Mouse (Mus musculus) neural tube, embryonic 13.5 days (tissue): ENCODE data around the gene Stc2. TPM values are rescaled to one million over a fixed set of nuclear protein-coding genes. Genes with fewer than 3 reads are reported as not detected.

Source experiments
- ATAC-seq: fragments of 200-750 bp; cut with Nextera tagmentation; 2 replicates; pipeline ENCODE4 v1.8.0; 2017; ENCODE audit warnings: low read depth, mild to moderate bottlenecking, moderate TSS enrichment, moderate library complexity
- H3K27ac ChIP-seq: fragments of 300-500 bp; sonication (generic); replicated peaks from 2 replicates; pipeline ENCODE4 v1.5.1; 2015; ENCODE audit warnings: moderate library complexity, mild to moderate bottlenecking, inconsistent platforms
- H3K27me3 ChIP-seq: fragments of 300-500 bp; sonication (generic); 2 replicates; pipeline ENCODE4 v1.6.1; 2015; ENCODE audit warnings: mild to moderate bottlenecking, inconsistent platforms
- H3K36me3 ChIP-seq: fragments of 300-500 bp; sonication (generic); 2 replicates; pipeline ENCODE4 v1.6.1; 2015; ENCODE audit warnings: mild to moderate bottlenecking, inconsistent platforms
- H3K4me1 ChIP-seq: fragments of 300-500 bp; sonication (generic); replicated peaks from 2 replicates; pipeline ENCODE4 v1.6.1; 2015; ENCODE audit warnings: inconsistent platforms
- H3K4me2 ChIP-seq: fragments of 300-500 bp; sonication (generic); 2 replicates; pipeline ENCODE4 v1.6.1; 2015; ENCODE audit warnings: inconsistent platforms, mild to moderate bottlenecking, moderate library complexity
- H3K4me3 ChIP-seq: fragments of 300-500 bp; sonication (generic); 2 replicates; pipeline ENCODE4 v1.5.1; 2015; ENCODE audit warnings: mild to moderate bottlenecking, inconsistent platforms
- H3K9ac ChIP-seq: fragments of 300-500 bp; sonication (generic); 2 replicates; pipeline ENCODE4 v1.6.1; 2015; ENCODE audit warnings: moderate library complexity, mild to moderate bottlenecking, inconsistent platforms
- H3K9me3 ChIP-seq: fragments of 300-500 bp; sonication (generic); 2 replicates; pipeline ENCODE4 v1.6.1; 2016; ENCODE audit warnings: inconsistent platforms
- WGBS: fragments of 180-500 bp; shearing (Covaris S2); methylation state at CpG from one replicate; pipeline ENCODE4 v1.1.7; 2015; 5-methylcytosine and 5-hydroxymethylcytosine counted together
- polyA plus RNA-seq: library from polyadenylated mRNA; unstranded; fragments of >200 nt; fragmentation: Nextera tagmentation; extraction: Ambion mirVana; gene quantifications from 2 replicates; pipeline ENCODE4 v1.2.1, GENCODE M21; 2015

The Stc2 gene
- polyA plus RNA-seq, 1 experiment from 2014 or later: 0.56 TPM

DNA sequence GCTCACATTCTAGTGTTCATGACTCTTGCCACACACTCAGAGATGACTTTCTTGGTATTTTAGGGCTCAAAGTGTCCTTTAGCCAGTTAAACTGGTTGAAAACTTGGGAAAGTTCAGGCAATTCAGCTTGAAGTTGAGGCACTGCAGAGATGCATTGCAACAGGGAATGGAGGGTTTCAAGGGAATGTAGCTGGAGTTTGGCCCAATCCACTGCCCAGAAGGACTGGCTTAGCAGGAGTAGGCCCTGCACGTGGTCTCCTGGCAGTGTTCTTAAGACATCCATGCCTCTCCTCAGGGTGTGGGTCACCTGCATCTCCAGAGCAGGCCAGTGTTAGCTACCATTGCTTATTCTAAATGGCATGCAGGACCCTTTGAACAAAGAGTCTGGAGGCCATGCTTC lies 7.0 kb downstream of the Stc2 start:
- H3K36me3 ChIP-seq: no peaks in the 10 kb centered on the region
- no peak for ATAC-seq
- H3K9me3 ChIP-seq: no peaks in the 10 kb centered on the region
- H3K4me3 ChIP-seq: no peak overlapping the region
- 92% methylated on average over 1 of the region's 1 CpGs for WGBS
- H3K4me2 ChIP-seq: no peak overlapping the region
- H3K27ac ChIP-seq: no peak overlapping the region
- H3K27me3 ChIP-seq: peaks cover 22% of the 10 kb centered on the region
- H3K4me1 ChIP-seq: no peaks in the 10 kb centered on the region
- no peak overlapping the region for H3K9ac ChIP-seq

DNA sequence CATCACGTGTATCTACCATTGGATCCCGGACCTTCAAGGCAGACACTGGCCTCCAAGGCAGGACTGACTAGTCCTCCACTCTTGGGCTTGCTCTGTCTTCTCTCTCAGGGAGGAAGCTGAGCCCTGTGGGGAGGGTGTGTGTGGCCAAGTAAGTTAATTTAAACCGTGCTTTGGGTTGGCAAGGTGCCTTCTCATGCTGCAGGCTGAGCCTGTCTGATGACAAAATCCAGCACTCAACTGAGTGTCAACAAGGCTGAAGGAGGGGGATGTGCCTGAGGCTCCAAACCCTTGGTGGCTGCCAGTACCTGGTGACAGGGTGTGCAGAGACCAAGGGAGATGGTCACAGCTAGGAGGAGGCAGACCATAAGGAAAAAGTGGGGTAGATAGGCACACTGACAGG lies 7.5 kb downstream of the Stc2 start:
- H3K4me3 ChIP-seq: no peak overlapping the region
- H3K9ac ChIP-seq: no peak overlapping the region
- peaks cover 17% of the 10 kb centered on the region for H3K27me3 ChIP-seq

DNA sequence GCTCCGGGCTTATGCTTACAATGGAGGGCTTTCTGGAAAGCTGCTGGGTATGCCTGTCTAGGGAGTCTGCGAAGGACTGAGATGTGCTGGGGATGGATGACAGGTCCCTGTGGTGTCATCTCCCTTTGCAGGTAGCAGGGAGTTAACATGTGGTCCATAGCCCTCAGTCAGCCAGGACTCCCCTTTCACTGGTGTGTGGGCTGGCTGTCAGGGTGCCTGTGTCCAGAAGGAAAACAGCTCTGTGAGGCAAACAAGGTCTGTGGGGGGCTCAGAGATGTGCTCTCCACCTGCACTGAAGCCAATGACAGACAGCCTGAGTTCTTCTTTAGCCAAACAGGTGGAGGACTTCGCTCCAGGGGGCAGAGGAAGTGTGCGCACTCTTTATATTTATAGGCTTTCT lies 8.8 kb downstream of the Stc2 start:
- Histone ChIP-seq H3K27me3 (peaks cover 4% of the 10 kb centered on the region), H3K9ac (no peak overlapping the region)

More for the DNA sequence above, 7.5 kb downstream of the Stc2 start:
- Histone ChIP-seq H3K36me3 (no peaks in the 10 kb centered on the region), H3K27ac (no peak overlapping the region), H3K4me2 (no peak overlapping the region), H3K9me3 (no peaks in the 10 kb centered on the region), H3K4me1 (no peaks in the 10 kb centered on the region)
- WGBS: 86% methylated on average over 3 of the region's 3 CpGs
- ATAC-seq: no peak

DNA sequence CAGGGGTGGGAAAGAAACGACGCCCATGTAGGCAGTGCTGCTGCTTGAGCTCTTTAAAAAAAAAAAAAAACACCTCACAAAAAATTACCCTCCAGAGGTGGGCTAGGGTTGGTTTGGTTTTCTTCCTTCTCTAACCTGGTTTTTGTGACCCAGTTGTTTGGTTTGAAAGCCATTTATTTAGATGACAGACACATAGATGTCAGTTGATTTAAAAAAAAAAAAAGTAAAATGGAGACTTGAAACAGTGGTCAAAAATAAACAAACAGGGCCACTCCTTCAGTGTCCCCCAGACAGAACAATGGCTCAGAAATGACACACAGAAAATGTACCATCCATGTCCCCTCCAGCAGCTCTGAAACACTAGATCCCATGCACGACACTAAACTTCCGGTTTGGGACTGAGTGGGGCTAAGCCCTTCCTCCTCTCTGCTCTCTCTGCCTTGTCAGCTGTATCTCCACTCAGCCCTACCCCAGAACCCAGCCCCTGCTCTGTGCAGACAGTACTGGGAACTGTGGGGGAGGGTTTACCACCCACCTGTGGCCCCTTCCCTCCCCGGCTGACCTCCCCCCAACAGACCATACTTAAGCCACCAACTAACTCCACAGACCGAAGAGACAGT lies 10.5 kb downstream of the Stc2 start:
- Histone ChIP-seq H3K9ac (no peak overlapping the region), H3K27ac (no peak overlapping the region)
- ATAC-seq: no peak

More for the DNA sequence above, 8.8 kb downstream of the Stc2 start:
- Histone ChIP-seq H3K4me2 (no peak overlapping the region), H3K27ac (no peak overlapping the region), H3K36me3 (no peaks in the 10 kb centered on the region), H3K9me3 (no peaks in the 10 kb centered on the region), H3K4me3 (no peak overlapping the region), H3K4me1 (no peaks in the 10 kb centered on the region)
- WGBS: 94% methylated on average over 4 of the region's 4 CpGs
- no peak for ATAC-seq

DNA sequence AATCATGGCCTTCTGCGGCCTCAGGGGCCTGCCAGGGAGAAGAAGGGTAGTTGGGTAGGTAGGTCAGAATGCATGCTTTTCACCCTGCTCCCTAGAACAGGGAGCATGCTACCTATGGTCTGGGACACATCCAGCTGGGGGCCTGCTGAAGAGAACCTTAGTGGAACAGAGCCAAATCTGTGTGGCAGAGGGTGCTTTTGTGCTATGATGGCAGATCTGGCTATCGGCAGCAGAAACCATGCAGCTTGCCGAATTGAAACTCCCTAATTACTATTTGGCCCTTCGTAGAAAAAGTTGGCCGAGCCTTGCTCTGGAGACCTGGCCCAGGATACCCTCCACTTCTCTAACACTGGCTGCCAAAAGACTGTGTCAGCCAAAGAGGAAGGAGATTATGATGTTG lies 11.4 kb downstream of the Stc2 start:
- Histone ChIP-seq H3K27me3 (no peaks in the 10 kb centered on the region), H3K9me3 (no peaks in the 10 kb centered on the region), H3K27ac (no peak overlapping the region), H3K4me1 (no peaks in the 10 kb centered on the region), H3K9ac (no peak overlapping the region), H3K4me2 (no peak overlapping the region), H3K4me3 (no peak overlapping the region), H3K36me3 (no peaks in the 10 kb centered on the region)
- WGBS: 87% methylated on average over 5 of the region's 5 CpGs
- ATAC-seq: no peak

More for the DNA sequence above, 10.5 kb downstream of the Stc2 start:
- Histone ChIP-seq H3K36me3 (no peaks in the 10 kb centered on the region), H3K9me3 (no peaks in the 10 kb centered on the region), H3K4me1 (no peaks in the 10 kb centered on the region), H3K4me2 (no peak overlapping the region), H3K4me3 (no peak overlapping the region), H3K27me3 (no peaks in the 10 kb centered on the region)
- 74% methylated on average over 6 of the region's 6 CpGs for WGBS

DNA sequence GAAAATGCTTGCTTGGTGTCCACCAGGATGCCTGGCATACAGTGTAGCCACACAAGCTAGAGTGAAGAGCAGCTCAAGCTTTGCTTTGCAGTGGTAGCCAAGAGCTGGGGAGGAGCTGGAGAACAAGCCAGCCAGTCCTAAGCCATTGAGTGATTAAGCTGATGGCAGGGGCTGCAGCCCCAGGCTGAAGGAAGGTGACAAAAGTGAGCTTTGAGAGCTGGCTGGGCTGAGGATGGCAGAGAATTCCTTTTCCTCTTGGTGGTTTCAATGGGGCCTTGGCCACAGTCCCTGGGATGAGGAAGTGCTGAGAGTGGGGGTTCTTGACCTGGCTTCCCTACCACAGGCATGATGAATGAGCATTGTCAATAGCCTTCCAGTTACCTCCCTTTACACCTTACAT lies 13.0 kb downstream of the Stc2 start:
- Histone ChIP-seq H3K27me3 (no peaks in the 10 kb centered on the region), H3K4me3 (no peak overlapping the region), H3K27ac (no peak overlapping the region), H3K9ac (no peak overlapping the region), H3K4me2 (no peak overlapping the region), H3K36me3 (no peaks in the 10 kb centered on the region), H3K9me3 (no peaks in the 10 kb centered on the region), H3K4me1 (no peaks in the 10 kb centered on the region)
- ATAC-seq: no peak

DNA sequence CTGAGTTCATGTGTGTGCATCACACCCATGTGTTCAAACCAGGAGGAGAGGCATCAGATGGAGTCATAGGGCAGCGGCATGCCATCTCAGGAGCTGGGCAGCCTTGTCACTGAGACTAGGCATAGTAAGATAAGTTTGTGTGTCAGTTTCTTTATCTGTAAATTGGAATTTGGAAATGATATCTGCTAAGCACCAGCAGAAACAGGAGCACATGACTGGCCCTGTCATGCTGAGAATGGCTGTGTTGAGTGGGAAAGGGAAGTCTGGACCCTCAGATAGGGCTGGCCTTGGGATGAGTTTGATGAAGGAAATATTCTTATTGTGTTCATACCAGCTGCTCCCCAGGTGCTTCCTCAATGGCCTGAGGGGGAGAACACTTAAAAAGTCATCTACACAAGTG lies 14.1 kb downstream of the Stc2 start:
- ATAC-seq: no peak
- Histone ChIP-seq H3K36me3 (no peaks in the 10 kb centered on the region), H3K4me3 (no peak overlapping the region), H3K27me3 (no peaks in the 10 kb centered on the region), H3K27ac (no peak overlapping the region), H3K4me2 (no peak overlapping the region), H3K9ac (no peak overlapping the region), H3K4me1 (no peaks in the 10 kb centered on the region), H3K9me3 (no peaks in the 10 kb centered on the region)
- WGBS: 93% methylated on average over 1 of the region's 1 CpGs

DNA sequence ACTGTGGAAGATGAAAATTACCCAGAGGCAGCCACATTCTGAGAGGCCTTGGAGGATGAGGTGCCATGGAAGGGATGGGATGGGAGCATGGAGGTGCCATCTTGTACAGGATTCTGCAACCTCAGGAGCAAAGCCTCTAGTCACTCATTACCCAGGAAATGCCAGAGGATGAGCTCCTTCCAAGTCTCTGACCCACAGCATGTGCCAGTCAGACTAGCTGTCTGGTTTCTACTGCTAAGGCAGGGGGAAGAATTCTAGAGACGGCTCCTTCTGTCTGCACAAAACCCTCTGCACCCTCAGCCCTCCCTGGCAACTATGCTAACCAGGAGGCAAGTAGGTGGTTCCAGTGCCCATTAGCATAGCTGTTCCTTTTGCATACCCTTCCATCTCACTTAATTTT lies 15.4 kb downstream of the Stc2 start:
- no peaks in the 10 kb centered on the region for H3K36me3 ChIP-seq
- no peak for ATAC-seq
- whole genome bisulfite sequencing: 75% methylated on average over 1 of the region's 1 CpGs

More for the DNA sequence above, 15.4 kb downstream of the Stc2 start:
- Histone ChIP-seq H3K27me3 (no peaks in the 10 kb centered on the region), H3K4me3 (no peak overlapping the region), H3K27ac (no peak overlapping the region), H3K4me2 (no peak overlapping the region), H3K9ac (no peak overlapping the region), H3K4me1 (no peaks in the 10 kb centered on the region), H3K9me3 (no peaks in the 10 kb centered on the region)

Other genes with a start within 250 kb of the Stc2 start
- not detected in 2 replicates for gene Gm17332, start 187.6 kb downstream of the Stc2 start, polyA plus RNA-seq